Mouse (Mus musculus): ENCODE measurements around the gene Eif4a2. TPM values are rescaled to one million over a fixed set of nuclear protein-coding genes. Genes with fewer than 3 reads are reported as not detected.
A peak's percentile ranks its signal among the peaks of the same experiment; 100 is the strongest.
"Not testable (repeated sequence)": the region's sequence is repeated elsewhere in the genome, so short reads cannot be mapped to it uniquely, and the experiment has no call there.

The Eif4a2 gene
- polyA plus RNA-seq, 2 experiments, result 55.9 to 159 TPM

DNA sequence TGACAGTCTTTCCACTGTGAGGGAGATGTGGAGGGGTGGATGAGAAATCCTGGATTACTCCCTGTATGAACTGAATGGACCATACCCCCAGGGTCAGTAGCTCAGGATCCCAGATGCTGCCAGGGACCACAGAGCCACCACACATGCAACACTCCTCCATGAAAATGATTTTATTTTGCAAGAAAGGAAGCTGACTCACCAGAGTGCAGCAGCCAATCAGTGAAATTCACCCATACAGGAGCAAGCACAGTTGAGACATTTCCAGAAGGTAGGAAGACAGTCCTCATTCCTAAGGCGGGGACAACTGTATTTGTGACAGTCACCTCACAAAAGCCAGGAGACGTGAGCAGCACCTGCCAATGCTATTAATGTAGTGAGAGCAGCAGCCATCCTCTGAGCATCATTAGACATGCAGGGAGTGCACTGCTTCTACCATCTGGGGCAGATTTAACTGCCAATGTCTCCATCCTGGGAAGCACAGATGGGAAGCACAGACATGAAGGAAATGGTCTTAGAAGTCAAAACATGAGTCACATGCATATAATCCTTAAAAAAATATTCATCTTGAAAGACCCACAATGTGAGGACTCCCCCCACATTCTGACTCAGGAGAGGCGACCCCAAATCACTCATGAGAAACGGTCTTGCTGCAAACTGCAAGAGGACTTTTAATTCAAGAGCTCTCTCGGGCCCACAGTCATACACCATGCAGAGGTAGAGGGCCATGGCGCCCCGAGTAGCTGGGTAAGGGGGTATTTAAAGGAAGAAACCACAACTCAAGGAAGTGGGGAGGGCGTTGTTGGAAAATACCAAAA is 9.7 kb upstream of the Eif4a2 start:
- not testable (repeated sequence) for H3K4me1 ChIP-seq (replicated peaks; ENCODE audit: control insufficient read depth in 2 of 2, insufficient read depth in 2 of 2, low read length in 1 of 2); H3K4me3 ChIP-seq (ENCODE audit: insufficient read depth in 1 of 2, low read depth in 2 of 2, low read length in 2 of 2); H3K27me3 ChIP-seq (ENCODE audit: control insufficient read depth, insufficient read depth, low read length); H3K4me2 ChIP-seq (ENCODE audit: low read depth); H3K27ac ChIP-seq; ATAC-seq (ENCODE audit: insufficient read depth); H3K9ac ChIP-seq (replicated peaks); H3K9me3 ChIP-seq (ENCODE audit: control insufficient read depth, low read length); DNase-seq (ENCODE audit: low read depth in 3 of 3, low spot score in 3 of 3); H3K36me3 ChIP-seq (replicated peaks; ENCODE audit: control insufficient read depth, insufficient read depth, low read depth)
- WGBS (ENCODE audit: insufficient replicate concordance), result 53% methylated on average over 8 of the region's 8 CpGs

- WGBS (ENCODE audit: insufficient replicate concordance), result 84% methylated on average over 1 of the region's 1 CpGs
- not testable (repeated sequence) for H3K9me3 ChIP-seq (ENCODE audit: control insufficient read depth, low read length); ATAC-seq (ENCODE audit: insufficient read depth)
Measured at GRCm38 (mm10) chr16:23098105-23098452, 9.2 kb upstream of the Eif4a2 start.

GRCm38 (mm10) chr16:23099632-23100031 is 7.6 kb upstream of the Eif4a2 start:
- 26% methylated on average over 12 of the region's 12 CpGs for WGBS (ENCODE audit: insufficient replicate concordance)
- Histone ChIP-seq H3K4me1 (replicated peaks; ENCODE audit: control insufficient read depth in 2 of 2, insufficient read depth in 2 of 2, low read length in 1 of 2) (peaks cover 6 to 8% of the 10 kb centered on the region in 2 experiments), H3K36me3 (replicated peaks; ENCODE audit: control insufficient read depth, insufficient read depth, low read depth) (no peaks in the 10 kb centered on the region), H3K27me3 (ENCODE audit: control insufficient read depth, insufficient read depth, low read length) (peaks cover 4% of the 10 kb centered on the region; the same call in 1 of the 2 replicates), H3K4me3 (ENCODE audit: insufficient read depth in 1 of 2, low read depth in 2 of 2, low read length in 2 of 2) (peak overlapping the region in 1 of 2 experiments; percentile 31; a peak in 1 of 4 replicates), H3K9ac (replicated peaks) (no peak overlapping the region), H3K27ac (no peak overlapping the region), H3K4me2 (ENCODE audit: low read depth) (peak overlapping the region; percentile 52), H3K9me3 (ENCODE audit: control insufficient read depth, low read length) (no peaks in the 10 kb centered on the region)
- DNase-seq (ENCODE audit: low read depth in 3 of 3, low spot score in 3 of 3), result no peak
- no peak for ATAC-seq (ENCODE audit: insufficient read depth)
- TF ChIP-seq EP300 (IDR thresholded peaks at IDR 0.05; ENCODE audit: low read depth), result no peak
- TF ChIP-seq CTCF (IDR thresholded peaks at IDR 0.05; ENCODE audit: low read depth), result no peak

More at GRCm38 (mm10) chr16:23098105-23098452, 9.2 kb upstream of the Eif4a2 start:
- not testable (repeated sequence) for H3K4me2 ChIP-seq (ENCODE audit: low read depth); H3K36me3 ChIP-seq (replicated peaks; ENCODE audit: control insufficient read depth, insufficient read depth, low read depth); H3K9ac ChIP-seq (replicated peaks); H3K4me1 ChIP-seq (replicated peaks; ENCODE audit: control insufficient read depth in 2 of 2, insufficient read depth in 2 of 2, low read length in 1 of 2); H3K27ac ChIP-seq; H3K27me3 ChIP-seq (ENCODE audit: control insufficient read depth, insufficient read depth, low read length); H3K4me3 ChIP-seq (ENCODE audit: insufficient read depth in 1 of 2, low read depth in 2 of 2, low read length in 2 of 2); DNase-seq (ENCODE audit: low read depth in 3 of 3, low spot score in 3 of 3)

DNA sequence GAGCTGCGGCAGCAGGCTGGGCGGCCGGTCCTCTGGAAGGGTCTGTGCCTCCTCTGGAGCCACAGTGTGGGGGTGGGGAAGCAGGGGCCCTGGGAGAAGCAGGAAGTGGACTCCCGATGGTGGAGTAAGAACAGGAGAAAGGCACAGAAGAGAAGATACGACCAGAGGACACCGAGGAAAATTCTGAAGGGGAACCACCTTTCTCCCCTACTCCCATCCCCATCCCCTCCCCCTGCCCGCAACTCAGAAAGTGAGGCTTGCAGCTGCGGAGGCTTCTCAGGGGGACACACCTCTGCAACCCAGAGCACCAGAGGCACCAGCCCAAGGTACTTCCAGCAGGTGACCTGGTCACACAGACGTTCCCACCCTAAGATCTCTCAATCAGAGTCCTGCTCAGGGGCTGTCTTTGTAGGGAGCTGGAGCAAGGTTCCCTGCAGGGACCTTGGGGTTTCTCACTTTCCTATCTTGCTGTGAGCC is 7.1 kb upstream of the Eif4a2 start:
- ATAC-seq (ENCODE audit: insufficient read depth) (no peak), DNase-seq (ENCODE audit: low read depth in 3 of 3, low spot score in 3 of 3) (no peak)
- Histone ChIP-seq H3K36me3 (replicated peaks; ENCODE audit: control insufficient read depth, insufficient read depth, low read depth) (no peaks in the 10 kb centered on the region), H3K9ac (replicated peaks) (0 out of 2 replicates have a peak overlapping the region, but pooled peaks have one; percentile 18), H3K4me3 (ENCODE audit: insufficient read depth in 1 of 2, low read depth in 2 of 2, low read length in 2 of 2) (peak overlapping the region; percentile 23 to 31), H3K9me3 (ENCODE audit: control insufficient read depth, low read length) (no peaks in the 10 kb centered on the region), H3K4me1 (replicated peaks; ENCODE audit: control insufficient read depth in 2 of 2, insufficient read depth in 2 of 2, low read length in 1 of 2) (peaks cover 6 to 8% of the 10 kb centered on the region in 2 experiments), H3K27ac (no peak overlapping the region), H3K27me3 (ENCODE audit: control insufficient read depth, insufficient read depth, low read length) (peaks cover 4% of the 10 kb centered on the region; the same call in 1 of the 2 replicates), H3K4me2 (ENCODE audit: low read depth) (peak overlapping the region; percentile 52)
- WGBS (ENCODE audit: insufficient replicate concordance), result 5% methylated on average over 9 of the region's 9 CpGs
- TF ChIP-seq EP300 (IDR thresholded peaks at IDR 0.05; ENCODE audit: low read depth) (no peak), CTCF (IDR thresholded peaks at IDR 0.05; ENCODE audit: low read depth) (no peak)

DNA sequence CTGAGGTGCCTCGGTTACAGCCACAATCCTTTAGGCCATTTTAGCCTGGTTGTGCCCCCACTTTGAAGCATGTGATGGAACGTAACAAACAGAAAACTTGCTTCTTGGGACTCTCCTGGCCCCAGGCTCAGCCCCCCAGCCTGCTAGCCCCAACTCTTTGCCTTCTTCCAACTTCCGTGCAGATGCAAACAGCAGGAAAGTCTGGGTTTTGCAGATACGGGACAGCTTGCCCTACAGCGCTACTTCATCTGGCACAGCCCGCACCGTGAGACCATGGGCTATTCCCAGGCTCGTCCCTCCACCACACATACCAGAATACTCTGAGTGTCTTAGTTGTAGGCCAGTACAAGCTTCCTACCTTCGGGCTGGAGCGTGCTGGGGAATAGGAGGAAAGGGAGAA is 6.6 kb upstream of the Eif4a2 start:
- Histone ChIP-seq H3K4me1 (replicated peaks; ENCODE audit: control insufficient read depth in 2 of 2, insufficient read depth in 2 of 2, low read length in 1 of 2) (peaks cover 6 to 8% of the 10 kb centered on the region in 2 experiments), H3K4me2 (ENCODE audit: low read depth) (peak overlapping the region; percentile 52), H3K36me3 (replicated peaks; ENCODE audit: control insufficient read depth, insufficient read depth, low read depth) (no peaks in the 10 kb centered on the region), H3K4me3 (ENCODE audit: insufficient read depth in 1 of 2, low read depth in 2 of 2, low read length in 2 of 2) (peak overlapping the region; percentile 23 to 31; a peak in 2 of 4 replicates), H3K9me3 (ENCODE audit: control insufficient read depth, low read length) (no peaks in the 10 kb centered on the region), H3K27ac (no peak overlapping the region), H3K27me3 (ENCODE audit: control insufficient read depth, insufficient read depth, low read length) (peaks cover 4% of the 10 kb centered on the region; the same call in 1 of the 2 replicates), H3K9ac (replicated peaks) (no peak overlapping the region; the same call in 1 of the 2 replicates)
- ATAC-seq (ENCODE audit: insufficient read depth) (peak; percentile 56), DNase-seq (ENCODE audit: low read depth in 3 of 3, low spot score in 3 of 3) (no peak)
- WGBS (ENCODE audit: insufficient replicate concordance), result 5% methylated on average over 10 of the region's 10 CpGs
- TF ChIP-seq CTCF (IDR thresholded peaks at IDR 0.05; ENCODE audit: low read depth) (no peak), EP300 (IDR thresholded peaks at IDR 0.05; ENCODE audit: low read depth) (no peak)
